In genomic region chr9:44492631-44493461, GRCm38 (mm10) we compare ENCODE assay signal across 8 mouse cellular contexts. TPM values are rescaled to one million over a fixed set of nuclear protein-coding genes. Genes with fewer than 3 reads are reported as not detected.
DNase-seq lines count a peak whose midpoint lies in the region; ATAC-seq lines count a peak whose summit lies in the region.

No protein-coding gene starts in this region.

- 0 out of 2 replicates have a peak overlapping the region, but pooled peaks have one; percentile 11 for H3K27ac ChIP-seq in kidney, embryonic 15.5 days
- H3K27ac ChIP-seq in embryonic facial prominence, embryonic 14.5 days (replicated peaks; ENCODE audit: low read depth, low read length): peak overlapping the region; percentile 80; the same call in 1 of the 2 replicates
- 0 out of 2 replicates have a peak overlapping the region, but pooled peaks have one; percentile 23 for H3K27ac ChIP-seq in hindbrain, embryonic 13.5 days
- H3K27ac ChIP-seq in midbrain, embryonic 15.5 days: no peak overlapping the region

- H3K9ac ChIP-seq in kidney, embryonic 15.5 days: no peak overlapping the region
- peak overlapping the region; percentile 47 for H3K9ac ChIP-seq in embryonic facial prominence, embryonic 14.5 days (ENCODE audit: low read depth, low read length)
- peak overlapping the region; percentile 49; the same call in 1 of the 2 replicates for H3K9ac ChIP-seq in hindbrain, embryonic 13.5 days
- peak overlapping the region; percentile 10; the same call in 1 of the 2 replicates for H3K9ac ChIP-seq in midbrain, embryonic 15.5 days

- no peak overlapping the region for H3K4me2 ChIP-seq in kidney, embryonic 15.5 days
- peak overlapping the region; percentile 38 for H3K4me2 ChIP-seq in embryonic facial prominence, embryonic 14.5 days (ENCODE audit: low read depth, low read length)
- 0 out of 2 replicates have a peak overlapping the region, but pooled peaks have one; percentile 3 for H3K4me2 ChIP-seq in hindbrain, embryonic 13.5 days
- H3K4me2 ChIP-seq in midbrain, embryonic 15.5 days: no peak overlapping the region

- no peak for DNase-seq in kidney, postnatal 14 days
- DNase-seq in MEL-GATA-1-ER (ENCODE audit: extremely low read depth, low read depth): peak; percentile 47
- no peak for DNase-seq in embryonic facial prominence, embryonic 14.5 days (ENCODE audit: low spot score)
- DNase-seq in urinary bladder, postnatal 10 days (ENCODE audit: low spot score): no peak
- DNase-seq in left cerebral cortex, adult 8-10 months (ENCODE audit: low spot score in 2 of 2): no peak

- H3K9me3 ChIP-seq in kidney, embryonic 15.5 days (replicated peaks): no peaks in the 10 kb centered on the region
- no peaks in the 10 kb centered on the region for H3K9me3 ChIP-seq in embryonic facial prominence, embryonic 14.5 days (ENCODE audit: control insufficient read depth, low read length)
- H3K9me3 ChIP-seq in hindbrain, embryonic 13.5 days: no peaks in the 10 kb centered on the region
- H3K9me3 ChIP-seq in midbrain, embryonic 15.5 days: no peaks in the 10 kb centered on the region

- H3K4me3 ChIP-seq in kidney, embryonic 15.5 days (replicated peaks): no peak overlapping the region
- no peak overlapping the region for H3K4me3 ChIP-seq in embryonic facial prominence, embryonic 14.5 days (ENCODE audit: low read depth, low read length)
- no peak overlapping the region for H3K4me3 ChIP-seq in hindbrain, embryonic 13.5 days
- H3K4me3 ChIP-seq in midbrain, embryonic 15.5 days: no peak overlapping the region

- H3K4me1 ChIP-seq in kidney, embryonic 15.5 days: peaks cover 100% of the 10 kb centered on the region
- peaks cover 84% of the 10 kb centered on the region for H3K4me1 ChIP-seq in embryonic facial prominence, embryonic 14.5 days (ENCODE audit: control insufficient read depth, insufficient read depth, low read length)
- peaks cover 91% of the 10 kb centered on the region for H3K4me1 ChIP-seq in hindbrain, embryonic 13.5 days (replicated peaks)
- peaks cover 78% of the 10 kb centered on the region for H3K4me1 ChIP-seq in midbrain, embryonic 15.5 days

- no peaks in the 10 kb centered on the region for H3K27me3 ChIP-seq in kidney, embryonic 15.5 days
- no peaks in the 10 kb centered on the region for H3K27me3 ChIP-seq in embryonic facial prominence, embryonic 14.5 days (replicated peaks; ENCODE audit: control insufficient read depth, insufficient read depth, low read length)
- no peaks in the 10 kb centered on the region for H3K27me3 ChIP-seq in hindbrain, embryonic 13.5 days
- H3K27me3 ChIP-seq in midbrain, embryonic 15.5 days (replicated peaks): no peaks in the 10 kb centered on the region

- no peak for ATAC-seq in kidney, embryonic 15.5 days (replicated peaks; ENCODE audit: low FRiP score)
- ATAC-seq in embryonic facial prominence, embryonic 14.5 days (ENCODE audit: low read depth): no peak
- no peak for ATAC-seq in hindbrain, embryonic 13.5 days (ENCODE audit: low FRiP score)
- no peak for ATAC-seq in midbrain, embryonic 15.5 days (replicated peaks)

- WGBS in kidney, embryonic 15.5 days: 77% methylated on average over 17 of the region's 17 CpGs
- 56% methylated on average over 17 of the region's 17 CpGs for WGBS in embryonic facial prominence, embryonic 14.5 days
- 64% methylated on average over 17 of the region's 17 CpGs for WGBS in hindbrain, embryonic 13.5 days
- WGBS in midbrain, embryonic 15.5 days: 63% methylated on average over 17 of the region's 17 CpGs

- H3K36me3 ChIP-seq in kidney, embryonic 15.5 days: no peaks in the 10 kb centered on the region
- 0 out of 2 replicates have a peak, but pooled peaks cover 4% of the 10 kb centered on the region for H3K36me3 ChIP-seq in embryonic facial prominence, embryonic 14.5 days (ENCODE audit: control insufficient read depth, insufficient read depth, low read length)
- no peaks in the 10 kb centered on the region for H3K36me3 ChIP-seq in hindbrain, embryonic 13.5 days
- H3K36me3 ChIP-seq in midbrain, embryonic 15.5 days (replicated peaks): no peaks in the 10 kb centered on the region

RNA-seq across cellular contexts. Expression of gene Bcl9l, which starts 10.2 kb away (rescaled TPM):
- polyA plus RNA-seq in kidney, embryonic 15.5 days (2015; fragmentation: Nextera tagmentation; extraction: Ambion mirVana): 11.3 and 11.7 TPM in 2 replicates
- polyA plus RNA-seq in embryonic facial prominence, embryonic 14.5 days (2014; fragmentation: Nextera tagmentation; extraction: Ambion mirVana): 16.9 and 18.7 TPM in 2 replicates
- 8.6 TPM in 2 replicates for polyA plus RNA-seq in hindbrain, embryonic 13.5 days (2015; fragmentation: Nextera tagmentation; extraction: Ambion mirVana)
- 12.5 and 13.0 TPM in 2 replicates for polyA plus RNA-seq in midbrain, embryonic 15.5 days (2015; fragmentation: Nextera tagmentation; extraction: Ambion mirVana)
- 10 to 100 TPM; 60.4 to 67.8 (median 61.9) TPM for total RNA-seq in left cerebral cortex, adult 8-10 months (2022)

RNA-seq across cellular contexts. Expression of gene Upk2, which starts 38.1 kb away (rescaled TPM):
- polyA plus RNA-seq in kidney, embryonic 15.5 days (2015; fragmentation: Nextera tagmentation; extraction: Ambion mirVana): 0.60 and 2.5 TPM in 2 replicates
- polyA plus RNA-seq in embryonic facial prominence, embryonic 14.5 days (2014; fragmentation: Nextera tagmentation; extraction: Ambion mirVana): 1.7 and 2.3 TPM in 2 replicates
- not detected in 2 replicates for polyA plus RNA-seq in hindbrain, embryonic 13.5 days (2015; fragmentation: Nextera tagmentation; extraction: Ambion mirVana)
- polyA plus RNA-seq in midbrain, embryonic 15.5 days (2015; fragmentation: Nextera tagmentation; extraction: Ambion mirVana): not detected in 2 replicates
- total RNA-seq in left cerebral cortex, adult 8-10 months (2022): not detected

RNA-seq across cellular contexts. Expression of gene Foxr1, which starts 51.9 kb away (rescaled TPM):
- not detected in 2 replicates for polyA plus RNA-seq in kidney, embryonic 15.5 days (2015; fragmentation: Nextera tagmentation; extraction: Ambion mirVana)
- polyA plus RNA-seq in embryonic facial prominence, embryonic 14.5 days (2014; fragmentation: Nextera tagmentation; extraction: Ambion mirVana): not detected in 2 replicates
- not detected in 2 replicates for polyA plus RNA-seq in hindbrain, embryonic 13.5 days (2015; fragmentation: Nextera tagmentation; extraction: Ambion mirVana)
- not detected in 2 replicates for polyA plus RNA-seq in midbrain, embryonic 15.5 days (2015; fragmentation: Nextera tagmentation; extraction: Ambion mirVana)
- total RNA-seq in left cerebral cortex, adult 8-10 months (2022): not detected

Comparison
In these comparisons a context has a peak if more than half of its experiments do, and no peak if none do; other contexts are left out.
1. H3K4me2 ChIP-seq: peak in embryonic facial prominence, embryonic 14.5 days (single experiment) and hindbrain, embryonic 13.5 days (single experiment); none in kidney, embryonic 15.5 days (single experiment) and midbrain, embryonic 15.5 days (single experiment).